12 mouse cellular contexts compared by ENCODE assay signal in the genomic region with DNA sequence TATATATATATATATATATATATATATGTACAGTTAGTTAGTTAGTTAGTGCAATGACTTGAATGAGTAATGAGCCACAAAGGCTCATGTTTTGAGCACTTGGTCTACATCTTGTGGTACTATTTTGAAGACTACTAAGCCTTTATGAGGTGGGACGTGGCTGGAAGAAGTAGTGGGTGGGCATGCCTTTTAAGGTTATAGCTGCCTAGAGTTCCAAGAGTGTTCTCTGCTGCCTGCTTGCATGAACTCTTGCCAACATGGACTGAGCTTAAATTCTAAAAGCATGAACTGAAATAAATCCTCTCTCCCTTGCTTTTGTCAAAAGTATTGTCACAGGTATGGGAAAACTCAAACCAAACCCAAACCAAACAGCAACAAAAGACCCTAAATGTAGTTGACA.
"Had no signal": no experiment of that assay in that cellular context is flagged by ENCODE, and none has a peak within 500 bp of the region (broad histone marks: within the 10 kb centered on the region; RNA-seq: fewer than 3 reads in every experiment).

No protein-coding gene starts in this region.

- DNase-seq: retina, postnatal 1 day; right cerebral cortex, adult 18-20 months; right cerebral cortex, postnatal 14 days; right cerebral cortex, postnatal 25 days; right cerebral cortex, postnatal 4 days; spleen, adult 18-20 months; thymus, adult 18-20 months; thymus, adult 2 months; thymus, postnatal 14 days; thymus, postnatal 25 days; thymus, postnatal 36 days; thymus, postnatal 4 days had no signal
